Mouse (Mus musculus) macrophage (primary cell): ENCODE data around the gene Ube2g1. TPM values are rescaled to one million over a fixed set of nuclear protein-coding genes. Genes with fewer than 3 reads are reported as not detected.
"Not testable (repeated sequence)": the region's sequence is repeated elsewhere in the genome, so short reads cannot be mapped to it uniquely, and the experiment has no call there.

ENCODE experiments used
- H3K27ac ChIP-seq: fragments of 350-480 bp; formaldehyde crosslinking; 2 replicates; pipeline ENCODE4 v1.9.0; 2021
- H3K36me3 ChIP-seq: fragments of 350-480 bp; formaldehyde crosslinking; 2 replicates; pipeline ENCODE4 v1.9.0; 2021; ENCODE audit errors: inconsistent target
- H3K4me3 ChIP-seq: fragments of 350-480 bp; formaldehyde crosslinking; 2 replicates; pipeline ENCODE4 v1.9.0; 2021; ENCODE audit errors: inconsistent target
- H3K79me2 ChIP-seq: fragments of 350-480 bp; formaldehyde crosslinking; 2 replicates; pipeline ENCODE4 v1.9.0; 2021; ENCODE audit errors: inconsistent target
- WGBS: methylation state at CpG from one replicate; pipeline ENCODE4 v1.1.7; 2026; ENCODE audit warnings: inconsistent platforms; ENCODE audit not compliant: missing documents; 5-methylcytosine and 5-hydroxymethylcytosine counted together
- polyA plus RNA-seq: library from polyadenylated mRNA; stranded (reverse); fragments of 250-400 nt; gene quantifications from 3 replicates; pipeline ENCODE4 v1.2.4, GENCODE M21; 2018; ENCODE audit warnings: inconsistent platforms

Ube2g1 gene
- polyA plus RNA-seq, 1 experiment from 2014 or later = 32.9 TPM

GRCm38 (mm10) chr11:72581609-72582447 is 25.3 kb upstream of the Ube2g1 start:
- no peaks in the 10 kb centered on the region for H3K36me3 ChIP-seq
- no peak overlapping the region for H3K27ac ChIP-seq
- H3K4me3 ChIP-seq = no peak overlapping the region
- 92% methylated on average over 8 of the region's 8 CpGs for WGBS
- no peaks in the 10 kb centered on the region for H3K79me2 ChIP-seq

GRCm38 (mm10) chr11:72582448-72582705 is 24.7 kb upstream of the Ube2g1 start:
- 95% methylated on average over 3 of the region's 3 CpGs for WGBS
- Histone ChIP-seq H3K27ac (no peak overlapping the region), H3K79me2 (no peaks in the 10 kb centered on the region), H3K36me3 (no peaks in the 10 kb centered on the region), H3K4me3 (no peak overlapping the region)

GRCm38 (mm10) chr11:72583092-72583491 is 24.0 kb upstream of the Ube2g1 start:
- Histone ChIP-seq H3K36me3 (no peaks in the 10 kb centered on the region), H3K79me2 (no peaks in the 10 kb centered on the region), H3K4me3 (no peak overlapping the region), H3K27ac (no peak overlapping the region)
- WGBS = 100% methylated on average over 2 of the region's 2 CpGs

GRCm38 (mm10) chr11:72586570-72586969 is 20.5 kb upstream of the Ube2g1 start:
- 86% methylated on average over 3 of the region's 3 CpGs for WGBS
- H3K4me3 ChIP-seq = no peak overlapping the region
- no peak overlapping the region for H3K27ac ChIP-seq
- H3K36me3 ChIP-seq = no peaks in the 10 kb centered on the region
- H3K79me2 ChIP-seq = no peaks in the 10 kb centered on the region

- H3K27ac ChIP-seq = no peak overlapping the region
- WGBS = 64% methylated on average over 7 of the region's 7 CpGs
- H3K36me3 ChIP-seq = no peaks in the 10 kb centered on the region
- no peak overlapping the region for H3K4me3 ChIP-seq
- no peaks in the 10 kb centered on the region for H3K79me2 ChIP-seq
Observed at GRCm38 (mm10) chr11:72587537-72588233, 19.4 kb upstream of the Ube2g1 start.

GRCm38 (mm10) chr11:72595010-72595737 is 11.9 kb upstream of the Ube2g1 start:
- 83% methylated on average over 2 of the region's 2 CpGs for WGBS
- no peak overlapping the region for H3K27ac ChIP-seq
- H3K4me3 ChIP-seq = no peak overlapping the region
- no peaks in the 10 kb centered on the region for H3K36me3 ChIP-seq
- H3K79me2 ChIP-seq = no peaks in the 10 kb centered on the region

- H3K79me2 ChIP-seq = no peaks in the 10 kb centered on the region
- 96% methylated on average over 4 of the region's 4 CpGs for WGBS
- no peaks in the 10 kb centered on the region for H3K36me3 ChIP-seq
- no peak overlapping the region for H3K4me3 ChIP-seq
- no peak overlapping the region for H3K27ac ChIP-seq
Observed at GRCm38 (mm10) chr11:72597780-72598179, 9.3 kb upstream of the Ube2g1 start.

GRCm38 (mm10) chr11:72607469-72608070 is 487 bp downstream of the Ube2g1 start:
- WGBS = 1% methylated on average over 57 of the region's 79 CpGs
- Histone ChIP-seq H3K27ac (no peak overlapping the region), H3K36me3 (no peaks in the 10 kb centered on the region)

GRCm38 (mm10) chr11:72608071-72608679 is 1.1 kb downstream of the Ube2g1 start:
- H3K4me3 ChIP-seq = peak overlapping the region; percentile 29
- H3K36me3 ChIP-seq = no peaks in the 10 kb centered on the region
- peaks cover 49% of the 10 kb centered on the region for H3K79me2 ChIP-seq
- WGBS = under 1% methylated on average over 50 of the region's 55 CpGs
- no peak overlapping the region for H3K27ac ChIP-seq

More at GRCm38 (mm10) chr11:72607469-72608070, 487 bp downstream of the Ube2g1 start:
- Histone ChIP-seq H3K4me3 (peak overlapping the region; percentile 19; the same call in 1 of the 2 replicates), H3K79me2 (peaks cover 43% of the 10 kb centered on the region)

- Histone ChIP-seq H3K36me3 (no peaks in the 10 kb centered on the region), H3K4me3 (no peak overlapping the region), H3K79me2 (peaks cover 60% of the 10 kb centered on the region), H3K27ac (no peak overlapping the region)
Observed at GRCm38 (mm10) chr11:72609242-72609641, 2.2 kb downstream of the Ube2g1 start.

GRCm38 (mm10) chr11:72614336-72614735 is 7.3 kb downstream of the Ube2g1 start:
- H3K79me2 ChIP-seq = peaks cover 100% of the 10 kb centered on the region
- not testable (repeated sequence) for H3K36me3 ChIP-seq, H3K4me3 ChIP-seq, H3K27ac ChIP-seq
- 97% methylated on average over 3 of the region's 3 CpGs for WGBS

GRCm38 (mm10) chr11:72615931-72616330 is 8.8 kb downstream of the Ube2g1 start:
- 97% methylated on average over 4 of the region's 4 CpGs for WGBS
- no peak overlapping the region for H3K27ac ChIP-seq
- H3K36me3 ChIP-seq = no peaks in the 10 kb centered on the region
- H3K79me2 ChIP-seq = peaks cover 100% of the 10 kb centered on the region
- no peak overlapping the region for H3K4me3 ChIP-seq

- no peak overlapping the region for H3K27ac ChIP-seq
- no peaks in the 10 kb centered on the region for H3K36me3 ChIP-seq
- H3K79me2 ChIP-seq = peaks cover 92% of the 10 kb centered on the region
- WGBS = 95% methylated on average over 1 of the region's 1 CpGs
- no peak overlapping the region for H3K4me3 ChIP-seq
Observed at GRCm38 (mm10) chr11:72618476-72618875, 11.4 kb downstream of the Ube2g1 start.

- no peaks in the 10 kb centered on the region for H3K36me3 ChIP-seq
- H3K79me2 ChIP-seq = peaks cover 89% of the 10 kb centered on the region
- no peak overlapping the region for H3K27ac ChIP-seq
- WGBS = 94% methylated on average over 4 of the region's 4 CpGs
- no peak overlapping the region for H3K4me3 ChIP-seq
Observed at GRCm38 (mm10) chr11:72642730-72643129, 35.6 kb downstream of the Ube2g1 start.
